Mouse (Mus musculus) spleen, adult 12 weeks (tissue): ENCODE data around the gene Hand1.
"Not testable (repeated sequence)": the region's sequence is repeated elsewhere in the genome, so short reads cannot be mapped to it uniquely, and the experiment has no call there.

Experiments used
- DNase-seq: peaks from one replicate; pipeline ENCODE4 v3.0.0; 2022; ENCODE audit warnings: low spot score

The Hand1 gene

DNA sequence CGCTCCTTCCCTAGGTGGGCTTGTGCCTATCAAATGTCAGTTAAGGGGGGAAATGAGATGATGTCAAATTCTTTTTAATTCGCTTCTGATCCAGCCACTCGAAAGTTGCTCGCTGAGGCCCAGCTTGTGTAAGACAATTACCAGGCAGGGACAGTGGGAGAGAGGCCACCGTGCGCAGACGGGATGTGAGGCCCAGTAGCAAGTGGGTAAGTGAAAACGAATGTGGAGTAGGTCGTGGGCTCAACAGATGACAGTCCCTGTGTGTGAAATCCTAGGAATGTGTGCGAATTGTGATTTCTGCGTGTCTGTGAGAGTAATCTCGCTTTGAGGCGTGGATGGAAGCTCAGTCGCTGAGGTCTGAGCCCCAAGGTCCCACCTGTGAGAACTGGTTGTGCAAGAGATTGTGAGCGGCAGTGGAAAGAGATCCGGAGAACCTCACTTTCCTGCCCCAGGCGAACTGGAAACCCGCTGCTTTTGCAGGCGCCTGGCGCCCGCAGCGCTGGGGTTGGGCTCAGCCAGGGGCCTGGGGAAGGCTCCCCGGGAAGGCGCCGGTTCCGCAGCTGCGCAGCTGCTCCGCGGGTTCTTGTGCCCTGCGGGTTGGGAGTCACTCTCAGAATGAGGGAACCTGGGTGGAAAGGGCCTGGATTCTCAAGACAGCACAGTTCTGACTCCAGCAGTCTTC is 819 bp upstream of the Hand1 start:
- DNase-seq = no peak

DNA sequence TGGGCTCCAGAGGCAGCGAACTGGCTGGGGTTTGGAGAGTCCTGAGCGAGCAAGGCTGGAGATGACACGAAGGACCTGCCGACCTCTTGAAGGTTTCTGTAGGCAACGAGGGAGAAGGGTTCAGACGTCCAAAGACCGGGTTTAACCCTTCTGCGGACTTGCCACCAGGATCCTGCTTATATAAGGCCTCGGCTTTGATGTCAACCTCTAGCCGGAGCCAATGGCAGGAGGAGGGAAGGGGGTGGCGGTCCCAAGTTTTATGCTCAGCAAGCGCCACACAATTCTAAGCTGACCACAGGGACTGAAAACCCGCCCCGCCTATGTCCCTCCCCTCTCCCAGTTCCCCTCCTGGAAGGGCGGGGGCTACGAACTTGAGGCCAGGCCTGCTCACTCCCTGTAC is 757 bp downstream of the Hand1 start:
- DNase-seq = no peak

DNA sequence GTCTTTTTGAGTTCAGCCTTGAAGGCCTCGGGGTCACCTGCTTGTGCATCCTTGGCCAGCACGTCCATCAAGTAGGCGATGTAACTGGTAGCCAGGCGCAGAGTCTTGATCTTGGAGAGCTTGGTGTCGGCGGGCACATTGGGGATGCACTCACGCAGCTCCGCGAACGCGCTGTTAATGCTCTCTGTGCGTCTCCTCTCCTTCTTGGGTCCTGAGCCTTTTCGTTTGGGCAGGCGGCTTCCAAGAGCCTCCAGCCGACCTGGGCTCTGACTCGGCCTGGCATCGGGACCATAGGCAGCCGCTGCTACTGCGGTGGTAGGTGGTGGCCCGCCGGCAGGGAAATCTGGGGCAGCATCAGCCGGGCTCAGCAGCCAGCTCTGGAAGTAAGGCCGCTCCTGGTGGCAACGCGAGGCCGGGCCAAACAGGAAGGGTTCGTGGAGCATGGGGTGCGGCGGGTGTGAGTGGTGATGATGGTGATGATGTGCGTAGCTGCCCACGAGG is 1.3 kb downstream of the Hand1 start:
- no peak for DNase-seq

DNA sequence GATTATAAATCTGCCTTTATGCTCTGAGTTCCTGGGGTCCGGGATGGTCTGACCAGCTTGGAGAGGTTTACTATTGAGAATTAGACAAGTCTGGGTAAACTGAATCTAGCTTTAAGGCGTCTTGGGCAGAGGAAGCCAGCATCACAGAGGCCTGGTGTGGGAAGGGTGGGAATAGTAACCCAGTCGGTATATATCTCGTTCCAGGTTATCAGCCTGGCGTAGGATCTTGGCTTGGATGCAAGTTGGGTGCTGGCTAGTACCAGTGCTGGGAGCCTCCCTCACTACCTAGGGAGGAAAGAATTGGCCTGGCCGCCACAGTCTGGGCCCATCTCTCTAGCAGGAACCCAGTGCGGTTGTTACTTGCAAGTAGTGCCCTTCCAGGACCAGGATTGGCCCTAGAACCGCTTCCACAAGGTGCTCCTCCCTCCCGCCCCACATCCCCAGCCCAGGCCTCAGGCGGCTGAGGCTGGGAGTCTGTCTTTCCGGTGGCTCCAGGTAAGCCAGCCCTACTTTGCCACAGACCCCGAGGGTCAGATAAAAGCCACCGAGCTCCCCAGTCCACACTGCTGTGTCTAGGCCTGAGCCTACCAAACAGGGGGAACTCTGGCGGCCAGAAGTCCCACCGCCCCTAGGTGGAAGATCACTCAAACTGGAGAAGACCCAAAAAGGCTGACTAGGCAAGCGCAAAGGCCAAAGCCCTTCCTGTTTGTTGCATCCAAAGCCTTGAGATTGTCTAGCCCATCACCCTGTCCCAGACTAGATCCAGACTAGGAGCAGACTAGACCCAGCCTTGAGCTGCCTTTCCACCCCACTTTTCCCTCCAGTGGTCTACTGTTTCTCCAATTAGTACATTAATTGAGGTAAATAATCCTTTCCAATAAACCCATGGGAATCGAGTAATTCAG is 2.5 kb downstream of the Hand1 start:
- no peak for DNase-seq

DNA sequence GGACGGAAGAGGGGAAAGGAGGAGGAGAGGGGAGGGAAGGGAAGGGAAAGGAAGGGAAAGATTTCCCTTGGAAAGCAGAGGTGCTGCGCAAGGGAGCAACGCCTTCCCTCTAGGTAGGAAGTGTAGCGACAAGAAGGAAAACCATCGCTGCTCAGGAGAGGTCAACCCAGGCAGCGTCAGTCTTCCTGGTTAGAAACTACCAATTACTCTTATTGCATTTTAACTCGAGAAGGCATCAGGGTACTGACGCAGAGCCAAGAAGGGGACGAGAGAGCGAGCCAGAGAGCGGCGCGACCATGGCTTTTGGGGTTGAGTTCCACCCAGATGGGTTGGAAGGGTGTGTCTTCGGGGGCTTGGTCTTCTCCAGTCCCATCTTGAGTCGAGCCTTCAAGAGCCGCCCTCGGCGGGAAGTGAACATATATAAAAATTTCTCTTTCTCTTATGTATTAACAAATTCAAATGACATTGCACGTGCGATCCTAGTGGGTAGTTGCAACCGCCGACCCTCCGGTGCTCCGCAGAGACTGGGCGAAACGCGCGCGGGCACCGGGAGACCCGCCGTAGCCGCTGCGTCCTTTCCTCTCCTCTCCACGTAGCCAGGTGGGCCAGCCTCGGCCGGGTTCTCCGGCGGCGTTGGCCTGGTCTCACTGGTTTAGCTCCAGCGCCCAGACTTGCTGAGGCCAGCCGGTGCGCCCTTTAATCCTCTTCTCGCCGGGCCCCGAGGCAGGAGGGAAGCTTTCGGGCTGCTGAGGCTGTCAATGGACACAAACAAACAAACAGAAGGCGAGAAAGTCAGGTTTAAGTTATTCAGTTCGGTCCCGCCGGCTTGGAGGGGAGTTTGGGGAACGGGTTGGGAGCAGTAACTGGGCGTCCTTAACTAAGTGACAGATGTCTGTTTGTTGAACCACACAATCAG is 3.4 kb downstream of the Hand1 start:
- DNase-seq = no peak

DNA sequence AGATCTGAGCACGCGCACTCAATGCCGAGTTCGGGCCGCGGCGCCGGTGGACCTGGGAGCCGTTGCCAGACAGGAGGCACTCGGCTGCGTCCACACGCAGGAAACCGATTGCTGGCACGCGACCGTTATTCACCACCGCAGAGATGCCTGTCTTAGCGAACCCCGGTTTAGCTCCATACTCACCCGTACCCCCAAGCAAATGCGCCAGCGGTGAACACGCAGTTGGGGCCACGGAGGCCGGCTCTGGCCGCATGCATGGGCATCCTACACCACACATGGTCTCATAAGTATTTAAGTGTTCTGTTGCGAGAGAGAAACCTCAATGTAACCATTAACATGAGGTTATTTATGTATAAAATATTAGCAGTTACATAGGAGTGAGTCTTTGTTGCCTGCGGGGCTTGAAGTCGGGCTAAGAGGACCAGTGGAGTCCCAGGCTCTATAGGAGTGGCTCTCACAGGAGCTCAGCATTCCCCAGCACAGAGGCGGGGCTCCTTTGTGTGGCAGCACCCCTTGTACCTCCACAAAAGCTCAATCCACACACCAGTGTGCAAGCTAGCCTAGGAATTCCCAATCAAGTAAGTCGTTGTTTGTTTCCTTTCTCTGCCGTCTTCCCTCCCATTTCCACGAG is 4.6 kb downstream of the Hand1 start:
- DNase-seq = no peak

DNA sequence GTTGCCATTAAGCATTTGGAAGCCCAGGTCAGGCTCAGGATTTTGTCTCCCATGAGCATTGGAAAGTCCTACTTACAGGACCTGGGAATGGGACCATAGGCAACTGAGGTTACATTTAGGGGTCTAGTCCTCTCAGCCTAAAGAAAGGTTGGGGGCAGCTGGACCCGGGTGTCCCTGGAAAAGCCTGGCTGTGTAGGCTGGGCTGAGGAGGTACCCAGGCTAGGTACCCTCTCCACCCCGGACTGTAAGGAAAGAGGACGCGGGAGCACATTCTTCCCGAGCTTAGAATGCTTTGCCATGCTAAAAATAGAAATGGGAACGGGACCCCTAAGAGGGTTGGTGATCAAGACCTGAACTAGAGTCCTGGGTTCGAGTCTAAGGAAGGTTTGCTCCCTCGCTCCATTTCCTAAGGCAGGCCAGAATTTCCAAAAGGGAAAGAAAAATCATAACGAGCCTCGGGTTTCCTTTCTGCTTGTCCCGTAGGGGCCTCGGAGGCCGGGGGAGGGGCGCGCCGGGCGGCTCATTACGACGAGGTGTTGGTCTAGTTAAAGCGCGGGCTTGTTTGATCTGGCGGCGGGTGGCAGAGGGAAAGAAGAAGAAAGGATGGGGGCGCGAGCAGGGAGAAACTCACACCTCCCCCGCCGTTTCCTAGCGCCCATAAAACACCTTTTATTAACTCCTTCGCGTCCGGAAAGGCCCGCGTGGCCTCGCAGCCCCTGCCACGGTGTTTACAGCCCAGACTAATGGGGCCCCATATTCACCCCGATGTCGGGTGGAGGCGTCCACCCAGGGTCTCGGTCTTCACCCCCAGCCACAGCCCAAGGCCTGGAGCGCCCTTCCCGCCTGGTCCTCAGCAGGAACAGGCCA is 5.3 kb downstream of the Hand1 start:
- no peak for DNase-seq

DNA sequence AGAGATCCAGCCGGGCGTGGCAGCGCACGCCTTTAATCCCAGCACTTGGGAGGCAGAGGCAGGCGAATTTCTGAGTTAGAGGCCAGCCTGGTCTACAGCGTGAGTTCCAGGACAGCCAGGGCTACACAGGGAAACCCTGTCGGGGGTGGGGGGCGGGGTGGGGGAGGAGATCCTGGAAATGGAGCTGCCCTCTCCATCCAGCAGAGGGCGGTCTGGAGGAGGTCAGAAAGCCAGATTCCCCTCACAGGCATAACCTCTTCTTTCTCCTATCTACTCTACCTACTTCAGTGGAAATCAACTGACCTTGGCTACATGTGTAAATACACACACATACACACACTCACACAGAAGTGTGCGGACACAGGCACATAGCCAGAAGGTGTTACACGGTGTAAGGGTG is 7.4 kb downstream of the Hand1 start:
- not testable (repeated sequence) for DNase-seq

DNA sequence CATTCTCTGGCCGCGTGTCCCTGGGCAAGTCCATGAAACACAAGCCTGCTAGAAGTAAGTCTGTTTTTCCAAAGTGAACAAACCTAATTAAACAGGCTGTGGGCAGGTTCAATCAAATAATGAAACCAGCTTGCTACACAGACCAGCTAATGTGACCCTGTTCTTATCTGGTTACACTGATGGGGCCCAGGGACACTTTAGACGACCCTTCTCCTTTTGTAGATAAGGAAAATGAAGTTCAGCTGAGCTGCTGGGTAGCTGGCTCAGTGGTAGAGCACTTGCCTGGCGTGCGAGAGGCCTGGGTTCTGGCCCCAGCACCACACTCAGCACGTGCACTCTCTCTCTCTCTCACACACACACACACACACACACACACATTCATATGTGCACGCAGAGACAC is 8.9 kb downstream of the Hand1 start:
- DNase-seq = no peak

DNA sequence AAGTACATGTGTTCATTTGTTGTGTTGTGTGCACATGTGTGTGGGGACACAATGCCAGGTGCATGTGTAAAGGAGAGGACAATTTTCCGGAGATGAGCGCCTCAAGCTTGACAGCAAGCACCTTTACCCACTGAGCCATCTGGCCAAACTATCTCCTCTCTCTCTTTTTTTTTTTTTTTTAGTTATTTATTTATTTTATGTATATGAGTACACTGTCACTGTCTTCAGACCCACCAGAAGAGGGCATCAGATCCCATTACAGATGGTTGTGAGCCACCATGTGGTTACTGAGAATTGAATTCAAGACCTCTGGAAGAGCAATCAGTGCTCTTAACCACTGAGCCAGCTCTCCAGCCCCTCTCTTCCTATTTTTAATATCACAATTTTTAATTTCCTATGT is 9.5 kb downstream of the Hand1 start:
- DNase-seq = not testable (repeated sequence)

DNA sequence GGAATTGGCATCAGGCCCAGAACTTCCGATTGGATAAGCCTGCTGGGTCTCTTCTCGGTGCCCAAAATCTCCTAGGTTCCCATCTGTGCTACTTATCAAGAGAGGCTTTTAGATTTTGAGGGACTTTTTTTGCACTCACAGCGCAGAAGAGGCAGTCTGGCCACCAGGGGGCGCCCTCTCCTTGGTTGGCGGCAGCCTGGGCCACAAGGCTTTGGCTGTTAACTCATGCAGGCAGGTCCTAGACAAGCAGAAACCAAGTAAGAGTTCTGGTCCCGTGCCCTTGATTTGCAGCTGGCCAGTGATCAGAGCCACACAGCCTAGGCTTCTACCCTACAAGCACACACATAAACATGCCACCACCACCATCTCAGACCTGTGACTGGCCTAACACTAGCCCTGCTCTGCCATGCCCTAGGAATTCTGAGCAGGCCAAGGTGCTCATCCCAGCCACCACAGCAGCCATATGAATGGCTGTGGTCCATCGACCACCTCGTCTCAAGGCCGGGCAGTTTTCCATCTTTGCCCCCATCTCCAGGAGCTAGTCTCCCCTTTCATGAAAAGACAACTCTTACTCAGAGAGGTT is 12.5 kb downstream of the Hand1 start:
- peak; percentile 63 for DNase-seq

DNA sequence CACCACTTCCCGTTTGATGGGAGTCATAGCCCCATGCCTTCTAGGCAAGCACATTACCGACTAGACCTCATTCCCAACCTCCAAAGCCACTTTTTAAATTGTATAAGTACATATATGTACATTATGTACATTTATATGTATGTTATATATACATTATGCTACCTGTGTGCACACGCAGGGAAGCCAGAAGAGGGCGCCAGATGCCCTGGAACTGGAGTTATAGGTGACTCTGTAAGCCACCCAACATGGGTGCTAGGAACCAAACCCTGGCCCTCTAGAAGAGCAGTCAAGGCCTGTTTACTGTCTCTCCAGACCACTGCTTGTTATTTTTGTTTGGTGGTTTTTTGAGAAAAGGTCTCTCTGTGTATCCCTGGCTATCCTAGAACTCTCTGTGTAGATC is 14.4 kb downstream of the Hand1 start:
- DNase-seq = no peak

DNA sequence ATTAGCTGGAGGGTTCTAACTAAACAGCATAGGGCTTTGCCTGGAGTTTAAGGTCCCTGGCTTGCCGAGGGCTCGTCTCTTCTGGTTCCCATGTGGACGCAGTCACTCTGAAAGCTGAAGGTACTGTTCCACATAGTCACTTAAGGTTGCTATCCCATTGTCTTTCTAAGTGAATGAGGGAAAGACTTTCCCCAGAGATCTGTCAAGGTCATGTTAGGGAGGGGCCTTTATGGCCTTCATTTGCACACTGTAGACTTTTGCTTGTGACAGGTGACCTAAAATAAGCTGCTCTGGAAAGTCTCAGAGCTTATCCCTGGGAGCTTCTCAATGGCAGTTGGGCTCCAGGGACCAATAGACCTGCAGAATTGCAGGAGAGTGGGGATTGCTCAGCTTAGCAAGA is 19.0 kb downstream of the Hand1 start:
- no peak for DNase-seq

DNA sequence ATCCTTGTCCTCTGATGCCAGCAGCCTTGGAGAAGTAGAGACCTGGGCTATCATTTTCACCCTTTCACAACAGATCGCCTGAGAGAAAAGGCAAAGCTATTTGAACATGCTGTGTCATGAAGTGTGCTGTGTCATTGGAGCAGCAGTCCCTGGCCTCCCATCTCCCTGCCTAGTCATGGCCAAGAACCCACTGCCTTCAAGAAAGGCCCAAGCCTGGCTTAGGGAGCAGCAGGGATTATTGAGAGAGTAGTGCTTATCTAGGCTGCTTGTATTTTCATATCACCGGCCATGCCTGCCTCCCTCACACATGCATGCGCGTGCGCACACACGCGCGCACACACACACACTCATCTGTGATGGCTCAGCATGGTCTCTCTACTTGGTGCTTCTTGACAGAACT is 20.4 kb downstream of the Hand1 start:
- DNase-seq = no peak

DNA sequence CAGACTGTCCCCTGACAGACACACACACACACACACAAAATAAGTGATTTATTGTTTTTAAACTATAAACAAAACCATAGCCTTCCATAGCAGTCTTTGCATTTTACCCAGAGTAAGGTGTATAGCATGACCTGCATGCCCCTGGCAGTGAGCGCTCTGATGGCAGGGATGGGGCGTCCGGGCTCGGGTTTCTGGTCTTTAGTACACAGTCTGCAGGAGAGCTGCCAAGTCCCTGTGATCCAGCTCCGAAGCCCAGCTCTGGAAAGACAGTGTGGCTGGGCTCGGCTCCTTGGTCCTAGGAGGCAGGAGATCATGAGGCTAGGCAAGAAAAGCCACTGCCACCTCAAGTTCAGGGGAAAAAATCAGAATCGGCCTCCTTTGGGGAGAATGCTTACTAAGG is 21.6 kb downstream of the Hand1 start:
- DNase-seq = no peak

DNA sequence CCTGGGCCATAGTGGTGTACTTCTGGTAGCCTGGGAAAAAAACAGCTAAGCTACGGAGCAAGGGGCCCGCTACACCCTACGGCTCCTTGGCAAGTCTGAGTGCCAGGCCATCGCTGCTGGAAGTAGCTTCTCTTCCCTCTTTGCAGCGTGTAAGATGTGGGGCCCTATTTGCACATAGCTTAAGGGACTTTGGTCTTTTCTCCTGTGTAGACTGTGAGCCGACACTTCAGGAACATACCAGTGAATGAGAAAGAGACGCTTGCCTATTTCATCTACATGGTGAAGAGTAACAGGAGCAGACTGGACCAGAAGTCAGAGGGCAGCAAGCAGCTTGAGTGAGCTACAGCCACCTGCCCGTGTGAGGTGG is 22.9 kb downstream of the Hand1 start:
- DNase-seq = no peak

DNA sequence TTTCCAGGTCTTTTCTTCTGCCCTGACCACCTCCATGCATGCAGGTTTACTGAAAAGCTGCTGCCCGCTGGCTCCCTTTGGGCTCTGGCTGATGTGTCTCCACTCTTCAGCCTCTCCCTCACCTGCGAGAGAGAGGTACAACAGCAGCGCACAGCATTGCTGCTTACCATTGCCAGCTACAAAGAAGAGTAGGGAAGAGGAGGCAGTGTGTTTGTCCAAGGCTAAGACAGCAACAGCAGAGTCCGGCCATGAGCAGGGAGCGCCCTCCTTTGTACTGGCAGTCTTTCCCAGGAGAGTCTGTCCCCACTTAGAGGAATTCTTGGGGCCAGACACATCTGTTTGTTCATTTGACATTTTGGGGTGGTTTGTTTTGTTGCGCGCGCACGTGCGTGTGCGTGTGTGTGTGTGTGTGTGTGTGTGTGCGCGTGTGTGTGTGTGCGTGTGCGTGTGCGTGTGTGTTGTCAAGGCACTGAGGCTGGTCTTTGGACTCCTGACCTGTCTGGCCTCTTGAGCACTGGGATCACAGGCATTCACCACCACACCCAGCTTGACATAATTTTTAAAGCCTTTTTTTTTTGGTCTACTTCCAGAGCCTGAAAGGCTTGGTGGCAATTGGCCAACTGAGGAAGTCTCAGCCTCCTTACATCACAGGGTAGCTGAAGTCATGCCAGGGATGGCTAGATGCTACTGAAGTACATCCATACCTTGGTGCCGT is 23.4 kb downstream of the Hand1 start:
- no peak for DNase-seq

DNA sequence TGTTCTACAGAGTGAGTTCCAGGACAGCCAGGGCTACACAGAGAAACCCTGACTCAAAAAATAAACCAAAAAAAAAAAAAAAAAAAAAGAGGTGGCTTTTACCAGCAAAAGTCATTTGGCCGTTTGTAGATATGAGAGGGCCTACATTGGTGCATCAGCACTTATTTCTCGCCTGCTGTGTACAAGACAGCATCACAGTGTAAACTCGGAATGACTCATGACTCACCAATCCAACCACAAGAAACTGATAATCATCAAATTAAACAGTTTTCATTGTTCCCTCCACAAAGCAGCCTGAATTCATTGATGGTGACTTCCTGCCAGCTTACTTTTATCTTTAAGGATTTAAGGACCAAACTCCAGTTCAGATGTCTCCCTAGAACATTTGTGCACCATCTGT is 27.6 kb downstream of the Hand1 start:
- DNase-seq = no peak

DNA sequence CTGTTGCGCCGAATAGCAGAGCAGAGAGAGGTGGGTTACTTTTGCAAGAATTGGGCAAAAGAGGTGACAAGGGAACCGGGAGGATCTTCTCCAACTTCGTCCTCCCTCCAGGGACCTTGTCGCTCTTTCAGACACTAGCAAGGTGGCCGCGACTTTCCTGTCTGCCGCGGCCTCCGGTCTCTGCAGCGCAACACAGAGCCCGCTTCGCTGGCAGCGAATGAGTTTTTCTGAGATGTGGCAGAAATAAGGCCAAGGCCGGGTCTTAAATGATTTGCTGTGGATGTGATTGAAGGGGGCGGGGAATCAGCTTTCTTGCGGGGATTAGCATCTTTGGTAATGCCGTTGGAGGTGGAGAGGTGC is 30.1 kb downstream of the Hand1 start:
- DNase-seq = no peak
